Mouse (Mus musculus): ENCODE data around the gene Inafm2.

DNA sequence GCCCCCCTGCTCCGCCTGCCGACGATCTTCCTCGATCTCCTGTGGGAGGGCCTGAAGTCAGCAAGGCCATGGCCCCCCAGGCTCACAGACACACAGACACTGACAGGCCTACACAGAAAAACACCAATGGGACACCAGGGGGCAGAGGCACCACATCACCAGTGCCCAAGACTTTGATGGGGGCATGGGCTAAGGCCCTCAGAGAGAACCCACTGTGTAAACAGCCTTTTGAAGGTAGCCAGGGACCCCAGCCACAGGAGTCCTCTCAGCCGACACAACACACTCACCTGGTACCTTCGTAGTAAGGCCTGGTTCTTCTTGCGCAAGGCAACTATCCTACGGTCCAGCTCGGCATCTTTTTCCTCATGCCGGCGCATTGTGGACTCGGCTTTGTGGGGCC lies 15.8 kb downstream of the Inafm2 start:
- TF ChIP-seq CTCF (conservative IDR thresholded peaks at IDR 0.05; ENCODE audit: insufficient read depth, insufficient read length, low read depth, low read length) = 0 out of 2 replicates have a peak, but pooled peaks have one; percentile 5
- TF ChIP-seq POLR2A (IDR thresholded peaks at IDR 0.05; ENCODE audit: low read depth, low read length) = no peak
